Mouse (Mus musculus): ENCODE measurements at regions not wholly inside any gene's neighbourhood (a gene's known extent, or its start where the extent isn't known, plus 50 kb on each side); places are given as distances from the start of the nearest gene placed in this dataset.

GRCm38 (mm10) chr16:84318091-84318490 lies 196.8 kb upstream of the A730009L09Rik start:
- ATAC-seq (ENCODE audit: low read depth) (no peak), DNase-seq (ENCODE audit: low spot score) (no peak)
- Histone ChIP-seq H3K4me3 (ENCODE audit: low read depth, low read length) (no peak overlapping the region), H3K4me2 (ENCODE audit: low read depth, low read length) (no peak overlapping the region), H3K27me3 (replicated peaks; ENCODE audit: control insufficient read depth, insufficient read depth, low read length) (no peaks in the 10 kb centered on the region), H3K4me1 (ENCODE audit: control insufficient read depth, insufficient read depth, low read length) (no peaks in the 10 kb centered on the region), H3K36me3 (ENCODE audit: control insufficient read depth, insufficient read depth, low read length) (no peaks in the 10 kb centered on the region), H3K27ac (replicated peaks; ENCODE audit: low read depth, low read length) (no peak overlapping the region), H3K9ac (ENCODE audit: low read depth, low read length) (no peak overlapping the region), H3K9me3 (ENCODE audit: control insufficient read depth, low read length) (no peaks in the 10 kb centered on the region)
- WGBS = 77% methylated on average over 1 of the region's 1 CpGs

GRCm38 (mm10) chr16:84321569-84321968 lies 193.4 kb upstream of the A730009L09Rik start:
- Histone ChIP-seq H3K36me3 (ENCODE audit: control insufficient read depth, insufficient read depth, low read length) (no peaks in the 10 kb centered on the region), H3K4me1 (ENCODE audit: control insufficient read depth, insufficient read depth, low read length) (no peaks in the 10 kb centered on the region), H3K4me3 (ENCODE audit: low read depth, low read length) (no peak overlapping the region), H3K9me3 (ENCODE audit: control insufficient read depth, low read length) (no peaks in the 10 kb centered on the region), H3K27ac (replicated peaks; ENCODE audit: low read depth, low read length) (no peak overlapping the region), H3K9ac (ENCODE audit: low read depth, low read length) (no peak overlapping the region), H3K4me2 (ENCODE audit: low read depth, low read length) (no peak overlapping the region), H3K27me3 (replicated peaks; ENCODE audit: control insufficient read depth, insufficient read depth, low read length) (no peaks in the 10 kb centered on the region)
- WGBS = 57% methylated on average over 2 of the region's 2 CpGs
- ATAC-seq (ENCODE audit: low read depth) (no peak), DNase-seq (ENCODE audit: low spot score) (no peak)

- ATAC-seq (ENCODE audit: low read depth) (no peak), DNase-seq (ENCODE audit: low spot score) (no peak)
- Histone ChIP-seq H3K27ac (replicated peaks; ENCODE audit: low read depth, low read length) (no peak overlapping the region), H3K4me3 (ENCODE audit: low read depth, low read length) (no peak overlapping the region), H3K4me1 (ENCODE audit: control insufficient read depth, insufficient read depth, low read length) (no peaks in the 10 kb centered on the region), H3K4me2 (ENCODE audit: low read depth, low read length) (no peak overlapping the region), H3K9ac (ENCODE audit: low read depth, low read length) (no peak overlapping the region), H3K27me3 (replicated peaks; ENCODE audit: control insufficient read depth, insufficient read depth, low read length) (no peaks in the 10 kb centered on the region), H3K36me3 (ENCODE audit: control insufficient read depth, insufficient read depth, low read length) (no peaks in the 10 kb centered on the region), H3K9me3 (ENCODE audit: control insufficient read depth, low read length) (no peaks in the 10 kb centered on the region)
- WGBS = 84% methylated on average over 3 of the region's 3 CpGs
Measured at GRCm38 (mm10) chr16:84330293-84330692, 184.6 kb upstream of the A730009L09Rik start.

- H3K9me3 ChIP-seq (ENCODE audit: control insufficient read depth, low read length) = no peaks in the 10 kb centered on the region
- no peak overlapping the region for H3K27ac ChIP-seq (replicated peaks; ENCODE audit: low read depth, low read length)
- H3K36me3 ChIP-seq (ENCODE audit: control insufficient read depth, insufficient read depth, low read length) = no peaks in the 10 kb centered on the region
- no peaks in the 10 kb centered on the region for H3K4me1 ChIP-seq (ENCODE audit: control insufficient read depth, insufficient read depth, low read length)
- H3K4me2 ChIP-seq (ENCODE audit: low read depth, low read length) = no peak overlapping the region
- 58% methylated on average over 4 of the region's 4 CpGs for WGBS
- ATAC-seq (ENCODE audit: low read depth) = no peak
- H3K9ac ChIP-seq (ENCODE audit: low read depth, low read length) = no peak overlapping the region
- H3K4me3 ChIP-seq (ENCODE audit: low read depth, low read length) = no peak overlapping the region
- no peak for DNase-seq (ENCODE audit: low spot score)
- H3K27me3 ChIP-seq (replicated peaks; ENCODE audit: control insufficient read depth, insufficient read depth, low read length) = no peaks in the 10 kb centered on the region
Measured at GRCm38 (mm10) chr16:84346089-84346488, 168.8 kb upstream of the A730009L09Rik start.

GRCm38 (mm10) chr16:84355118-84355517 lies 159.8 kb upstream of the A730009L09Rik start:
- ATAC-seq (ENCODE audit: low read depth) = no peak
- Histone ChIP-seq H3K27me3 (replicated peaks; ENCODE audit: control insufficient read depth, insufficient read depth, low read length) (no peaks in the 10 kb centered on the region), H3K9me3 (ENCODE audit: control insufficient read depth, low read length) (no peaks in the 10 kb centered on the region), H3K36me3 (ENCODE audit: control insufficient read depth, insufficient read depth, low read length) (no peaks in the 10 kb centered on the region), H3K4me3 (ENCODE audit: low read depth, low read length) (no peak overlapping the region), H3K27ac (replicated peaks; ENCODE audit: low read depth, low read length) (no peak overlapping the region), H3K4me1 (ENCODE audit: control insufficient read depth, insufficient read depth, low read length) (no peaks in the 10 kb centered on the region), H3K4me2 (ENCODE audit: low read depth, low read length) (no peak overlapping the region), H3K9ac (ENCODE audit: low read depth, low read length) (no peak overlapping the region)
- no peak for DNase-seq (ENCODE audit: low spot score)
- 77% methylated on average over 5 of the region's 5 CpGs for WGBS

- Histone ChIP-seq H3K9me3 (ENCODE audit: control insufficient read depth, low read length) (no peaks in the 10 kb centered on the region), H3K36me3 (ENCODE audit: control insufficient read depth, insufficient read depth, low read length) (no peaks in the 10 kb centered on the region), H3K4me1 (ENCODE audit: control insufficient read depth, insufficient read depth, low read length) (no peaks in the 10 kb centered on the region), H3K4me2 (ENCODE audit: low read depth, low read length) (no peak overlapping the region), H3K27ac (replicated peaks; ENCODE audit: low read depth, low read length) (no peak overlapping the region), H3K4me3 (ENCODE audit: low read depth, low read length) (no peak overlapping the region), H3K9ac (ENCODE audit: low read depth, low read length) (no peak overlapping the region), H3K27me3 (replicated peaks; ENCODE audit: control insufficient read depth, insufficient read depth, low read length) (no peaks in the 10 kb centered on the region)
- no peak for DNase-seq (ENCODE audit: low spot score)
- ATAC-seq (ENCODE audit: low read depth) = no peak
- 79% methylated on average over 6 of the region's 6 CpGs for WGBS
Measured at GRCm38 (mm10) chr16:84365969-84366368, 149.0 kb upstream of the A730009L09Rik start.

- ATAC-seq (ENCODE audit: low read depth) (no peak), DNase-seq (ENCODE audit: low spot score) (no peak)
- Histone ChIP-seq H3K4me2 (ENCODE audit: low read depth, low read length) (no peak overlapping the region), H3K9ac (ENCODE audit: low read depth, low read length) (no peak overlapping the region), H3K9me3 (ENCODE audit: control insufficient read depth, low read length) (no peaks in the 10 kb centered on the region), H3K4me1 (ENCODE audit: control insufficient read depth, insufficient read depth, low read length) (no peaks in the 10 kb centered on the region), H3K27me3 (replicated peaks; ENCODE audit: control insufficient read depth, insufficient read depth, low read length) (no peaks in the 10 kb centered on the region), H3K27ac (replicated peaks; ENCODE audit: low read depth, low read length) (no peak overlapping the region), H3K4me3 (ENCODE audit: low read depth, low read length) (no peak overlapping the region), H3K36me3 (ENCODE audit: control insufficient read depth, insufficient read depth, low read length) (no peaks in the 10 kb centered on the region)
- WGBS = 81% methylated on average over 9 of the region's 9 CpGs
Measured at GRCm38 (mm10) chr16:84368928-84369682, 145.8 kb upstream of the A730009L09Rik start.

- no peak overlapping the region for H3K4me2 ChIP-seq (ENCODE audit: low read depth, low read length)
- no peak overlapping the region for H3K9ac ChIP-seq (ENCODE audit: low read depth, low read length)
- H3K27ac ChIP-seq (replicated peaks; ENCODE audit: low read depth, low read length) = no peak overlapping the region
- DNase-seq (ENCODE audit: low spot score) = peak; percentile 28
- no peaks in the 10 kb centered on the region for H3K27me3 ChIP-seq (replicated peaks; ENCODE audit: control insufficient read depth, insufficient read depth, low read length)
- no peak for ATAC-seq (ENCODE audit: low read depth)
- 39% methylated on average over 2 of the region's 2 CpGs for WGBS
- H3K36me3 ChIP-seq (ENCODE audit: control insufficient read depth, insufficient read depth, low read length) = no peaks in the 10 kb centered on the region
- H3K9me3 ChIP-seq (ENCODE audit: control insufficient read depth, low read length) = no peaks in the 10 kb centered on the region
- H3K4me1 ChIP-seq (ENCODE audit: control insufficient read depth, insufficient read depth, low read length) = no peaks in the 10 kb centered on the region
- no peak overlapping the region for H3K4me3 ChIP-seq (ENCODE audit: low read depth, low read length)
Measured at GRCm38 (mm10) chr16:84378461-84378860, 136.5 kb upstream of the A730009L09Rik start.

- ATAC-seq (ENCODE audit: low read depth) (no peak), DNase-seq (ENCODE audit: low spot score) (peak; percentile 5)
- Histone ChIP-seq H3K36me3 (ENCODE audit: control insufficient read depth, insufficient read depth, low read length) (no peaks in the 10 kb centered on the region), H3K4me1 (ENCODE audit: control insufficient read depth, insufficient read depth, low read length) (no peaks in the 10 kb centered on the region), H3K27ac (replicated peaks; ENCODE audit: low read depth, low read length) (no peak overlapping the region), H3K4me2 (ENCODE audit: low read depth, low read length) (no peak overlapping the region), H3K9me3 (ENCODE audit: control insufficient read depth, low read length) (no peaks in the 10 kb centered on the region), H3K4me3 (ENCODE audit: low read depth, low read length) (no peak overlapping the region), H3K9ac (ENCODE audit: low read depth, low read length) (no peak overlapping the region), H3K27me3 (replicated peaks; ENCODE audit: control insufficient read depth, insufficient read depth, low read length) (no peaks in the 10 kb centered on the region)
- 30% methylated on average over 9 of the region's 9 CpGs for WGBS
Measured at GRCm38 (mm10) chr16:84391756-84392155, 123.2 kb upstream of the A730009L09Rik start.

Measured in embryonic facial prominence, embryonic 14.5 days (tissue).